Mouse (Mus musculus) embryonic facial prominence, embryonic 14.5 days (tissue): ENCODE results near the gene Dnm3. TPM values are rescaled to one million over a fixed set of nuclear protein-coding genes. Genes with fewer than 3 reads are reported as not detected.

Experiments used
- ATAC-seq: fragments of 200-750 bp; cut with Nextera tagmentation; 2 replicates; pipeline ENCODE4 v1.8.0; 2017; ENCODE audit warnings: low read depth, moderate number of reproducible peaks, moderate TSS enrichment
- DNase-seq: peaks from one replicate; pipeline ENCODE4 v3.0.0-alpha.2; 2015; ENCODE audit warnings: low spot score
- H3K27ac ChIP-seq: fragments of 300-500 bp; sonication (generic); replicated peaks from 2 replicates; pipeline ENCODE4 v1.5.1; 2014; ENCODE audit warnings: low read depth, mild to moderate bottlenecking, low read length, moderate library complexity
- H3K27me3 ChIP-seq: fragments of 300-500 bp; sonication (generic); replicated peaks from 2 replicates; pipeline ENCODE4 v1.6.1; 2014; ENCODE audit warnings: low read length; ENCODE audit not compliant: control insufficient read depth, insufficient read depth
- H3K36me3 ChIP-seq: fragments of 300-500 bp; sonication (generic); 2 replicates; pipeline ENCODE4 v1.6.1; 2014; ENCODE audit warnings: low read length, mixed read lengths; ENCODE audit not compliant: control insufficient read depth, insufficient read depth
- H3K4me1 ChIP-seq: fragments of 300-500 bp; sonication (generic); 2 replicates; pipeline ENCODE4 v1.6.1; 2014; ENCODE audit warnings: antibody characterized with exemption, low read length; ENCODE audit not compliant: control insufficient read depth, insufficient read depth
- H3K4me2 ChIP-seq: fragments of 300-500 bp; sonication (generic); 2 replicates; pipeline ENCODE4 v1.6.1; 2014; ENCODE audit warnings: low read depth, mild to moderate bottlenecking, low read length, moderate library complexity, mixed read lengths
- H3K4me3 ChIP-seq: fragments of 300-500 bp; sonication (generic); 2 replicates; pipeline ENCODE4 v1.5.1; 2014; ENCODE audit warnings: low read depth, mild to moderate bottlenecking, low read length
- H3K9ac ChIP-seq: fragments of 300-500 bp; sonication (generic); 2 replicates; pipeline ENCODE4 v1.6.1; 2014; ENCODE audit warnings: low read depth, mild to moderate bottlenecking, low read length, moderate library complexity, mixed read lengths
- H3K9me3 ChIP-seq: fragments of 300-500 bp; sonication (generic); 2 replicates; pipeline ENCODE4 v1.6.1; 2016; ENCODE audit warnings: low read length; ENCODE audit not compliant: control insufficient read depth
- WGBS: fragments of 180-500 bp; shearing (Covaris S2); extraction: QIAGEN DNeasy Blood & Tissue Kit; methylation state at CpG from one replicate; pipeline ENCODE4 v1.1.7; 2014; 5-methylcytosine and 5-hydroxymethylcytosine counted together
- polyA plus RNA-seq: library from polyadenylated mRNA; unstranded; fragments of >200 nt; fragmentation: Nextera tagmentation; extraction: Ambion mirVana; gene quantifications from 2 replicates; pipeline ENCODE4 v1.2.1, GENCODE M21; 2014

The Dnm3 gene
- polyA plus RNA-seq, 1 experiment from 2014 or later = 9.1 TPM

GRCm38 (mm10) chr1:162100033-162100820 lies 377.6 kb downstream of the Dnm3 start:
- Histone ChIP-seq H3K4me2 (no peak overlapping the region), H3K36me3 (no peaks in the 10 kb centered on the region), H3K9me3 (no peaks in the 10 kb centered on the region), H3K4me1 (peaks cover 4% of the 10 kb centered on the region; the same call in 1 of the 2 replicates), H3K9ac (no peak overlapping the region), H3K27me3 (no peaks in the 10 kb centered on the region), H3K4me3 (no peak overlapping the region), H3K27ac (no peak overlapping the region)
- 74% methylated on average over 7 of the region's 7 CpGs for WGBS
- DNase-seq = no peak
- no peak for ATAC-seq

- ATAC-seq = no peak
- H3K4me1 ChIP-seq = peaks cover 5% of the 10 kb centered on the region; the same call in 1 of the 2 replicates
- 84% methylated on average over 3 of the region's 3 CpGs for WGBS
These were observed 378.6 kb downstream of the Dnm3 start for GRCm38 (mm10) chr1:162099203-162099602.

GRCm38 (mm10) chr1:162094523-162095272 lies 383.1 kb downstream of the Dnm3 start:
- Histone ChIP-seq H3K4me2 (no peak overlapping the region), H3K4me3 (no peak overlapping the region), H3K9me3 (no peaks in the 10 kb centered on the region), H3K4me1 (peaks cover 9% of the 10 kb centered on the region), H3K36me3 (no peaks in the 10 kb centered on the region), H3K9ac (no peak overlapping the region), H3K27me3 (no peaks in the 10 kb centered on the region), H3K27ac (peak overlapping the region; percentile 65)
- ATAC-seq (no peak), DNase-seq (peak; percentile 74)
- 64% methylated on average over 8 of the region's 8 CpGs for WGBS

More at GRCm38 (mm10) chr1:162099203-162099602, 378.6 kb downstream of the Dnm3 start:
- no peak overlapping the region for H3K9ac ChIP-seq
- H3K36me3 ChIP-seq = no peaks in the 10 kb centered on the region
- H3K27me3 ChIP-seq = no peaks in the 10 kb centered on the region
- no peaks in the 10 kb centered on the region for H3K9me3 ChIP-seq
- no peak overlapping the region for H3K4me3 ChIP-seq
- no peak overlapping the region for H3K4me2 ChIP-seq
- H3K27ac ChIP-seq = no peak overlapping the region
- no peak for DNase-seq

GRCm38 (mm10) chr1:162093806-162094522 lies 383.9 kb downstream of the Dnm3 start:
- no peaks in the 10 kb centered on the region for H3K27me3 ChIP-seq
- peak overlapping the region; percentile 65 for H3K27ac ChIP-seq
- H3K4me3 ChIP-seq = no peak overlapping the region
- no peaks in the 10 kb centered on the region for H3K36me3 ChIP-seq
- ATAC-seq (0 out of 2 replicates have a peak, but pooled peaks have one; percentile 50), DNase-seq (peak; percentile 74)
- H3K9me3 ChIP-seq = no peaks in the 10 kb centered on the region
- 43% methylated on average over 9 of the region's 9 CpGs for WGBS
- H3K4me2 ChIP-seq = no peak overlapping the region
- H3K9ac ChIP-seq = 0 out of 2 replicates have a peak overlapping the region, but pooled peaks have one; percentile 14
- peaks cover 9% of the 10 kb centered on the region for H3K4me1 ChIP-seq

- H3K27me3 ChIP-seq = no peaks in the 10 kb centered on the region
- H3K4me1 ChIP-seq = peaks cover 9% of the 10 kb centered on the region
- no peak for DNase-seq
- no peak overlapping the region for H3K9ac ChIP-seq
- H3K36me3 ChIP-seq = no peaks in the 10 kb centered on the region
- no peak overlapping the region for H3K4me3 ChIP-seq
- no peak for ATAC-seq
- WGBS = 71% methylated on average over 3 of the region's 3 CpGs
- peak overlapping the region; percentile 65 for H3K27ac ChIP-seq
- no peaks in the 10 kb centered on the region for H3K9me3 ChIP-seq
- no peak overlapping the region for H3K4me2 ChIP-seq
These were observed 384.8 kb downstream of the Dnm3 start for GRCm38 (mm10) chr1:162092899-162093659.

GRCm38 (mm10) chr1:162092401-162092800 lies 385.4 kb downstream of the Dnm3 start:
- no peak overlapping the region for H3K9ac ChIP-seq
- ATAC-seq (no peak), DNase-seq (no peak)
- H3K4me3 ChIP-seq = no peak overlapping the region
- H3K4me1 ChIP-seq = peaks cover 9% of the 10 kb centered on the region
- H3K36me3 ChIP-seq = no peaks in the 10 kb centered on the region
- no peaks in the 10 kb centered on the region for H3K9me3 ChIP-seq
- no peak overlapping the region for H3K27ac ChIP-seq
- WGBS = 88% methylated on average over 8 of the region's 8 CpGs
- H3K4me2 ChIP-seq = no peak overlapping the region
- no peaks in the 10 kb centered on the region for H3K27me3 ChIP-seq

GRCm38 (mm10) chr1:162083886-162084478 lies 393.9 kb downstream of the Dnm3 start:
- H3K27ac ChIP-seq = peak overlapping the region; percentile 91
- DNase-seq = peak; percentile 75
- no peaks in the 10 kb centered on the region for H3K36me3 ChIP-seq
- peak overlapping the region; percentile 28; the same call in 1 of the 2 replicates for H3K9ac ChIP-seq
- peak overlapping the region; percentile 35 for H3K4me2 ChIP-seq
- whole genome bisulfite sequencing = 25% methylated on average over 9 of the region's 9 CpGs
- H3K4me1 ChIP-seq = peaks cover 35% of the 10 kb centered on the region
- no peaks in the 10 kb centered on the region for H3K27me3 ChIP-seq
- peak; percentile 44; the same call in 1 of the 2 replicates for ATAC-seq
- H3K9me3 ChIP-seq = no peaks in the 10 kb centered on the region
- 0 out of 2 replicates have a peak overlapping the region, but pooled peaks have one; percentile 1 for H3K4me3 ChIP-seq
